Mouse (Mus musculus) liver, embryonic 12.5 days (tissue): ENCODE results near the gene Zfp334. TPM values are rescaled to one million over a fixed set of nuclear protein-coding genes. Genes with fewer than 3 reads are reported as not detected.

Experiments used
- ATAC-seq: fragments of 200-750 bp; cut with Nextera tagmentation; 2 replicates; pipeline ENCODE4 v1.8.0; 2017; ENCODE audit warnings: moderate number of reproducible peaks, mild to moderate bottlenecking, moderate library complexity
- H3K27ac ChIP-seq: fragments of 300-500 bp; sonication (generic); 2 replicates; pipeline ENCODE4 v1.5.1; 2016; ENCODE audit warnings: mild to moderate bottlenecking
- H3K27me3 ChIP-seq: fragments of 300-500 bp; sonication (generic); replicated peaks from 2 replicates; pipeline ENCODE4 v1.6.1; 2016; ENCODE audit warnings: mild to moderate bottlenecking, moderate library complexity
- H3K36me3 ChIP-seq: fragments of 300-500 bp; sonication (generic); 2 replicates; pipeline ENCODE4 v1.6.1; 2016; ENCODE audit warnings: mild to moderate bottlenecking, moderate library complexity
- H3K4me1 ChIP-seq: fragments of 300-500 bp; sonication (generic); 2 replicates; pipeline ENCODE4 v1.6.1; 2016
- H3K4me2 ChIP-seq: fragments of 300-500 bp; sonication (generic); 2 replicates; pipeline ENCODE4 v1.6.1; 2016; ENCODE audit warnings: mild to moderate bottlenecking, moderate library complexity
- H3K4me3 ChIP-seq: fragments of 300-500 bp; sonication (generic); 2 replicates; pipeline ENCODE4 v1.5.1; 2016; ENCODE audit warnings: mild to moderate bottlenecking, moderate library complexity
- H3K9ac ChIP-seq: fragments of 300-500 bp; sonication (generic); 2 replicates; pipeline ENCODE4 v1.6.1; 2016; ENCODE audit warnings: mild to moderate bottlenecking, moderate library complexity
- H3K9me3 ChIP-seq: fragments of 300-500 bp; sonication (generic); replicated peaks from 2 replicates; pipeline ENCODE4 v1.6.1; 2016; ENCODE audit warnings: mild to moderate bottlenecking, moderate library complexity
- WGBS: fragments of 180-500 bp; shearing (Covaris S2); methylation state at CpG from one replicate; pipeline ENCODE4 v1.1.7; 2016; ENCODE audit not compliant: insufficient replicate concordance; 5-methylcytosine and 5-hydroxymethylcytosine counted together
- polyA plus RNA-seq: library from polyadenylated mRNA; unstranded; fragments of >200 nt; fragmentation: Nextera tagmentation; extraction: Ambion mirVana; gene quantifications from 2 replicates; pipeline ENCODE4 v1.2.1, GENCODE M21; 2016

The Zfp334 gene
- polyA plus RNA-seq, 1 experiment from 2014 or later: 2.5 TPM

GRCm38 (mm10) chr2:165332610-165333210, 55.3 kb downstream of the Zfp334 start:
- 0 out of 2 replicates have a peak, but pooled peaks cover 9% of the 10 kb centered on the region for H3K27me3 ChIP-seq
- no peak for ATAC-seq
- no peaks in the 10 kb centered on the region for H3K36me3 ChIP-seq
- no peaks in the 10 kb centered on the region for H3K9me3 ChIP-seq
- H3K4me1 ChIP-seq: peaks cover 17% of the 10 kb centered on the region
- no peak overlapping the region for H3K27ac ChIP-seq
- no peak overlapping the region for H3K4me3 ChIP-seq
- WGBS: 35% methylated on average over 14 of the region's 14 CpGs
- H3K4me2 ChIP-seq: no peak overlapping the region
- H3K9ac ChIP-seq: no peak overlapping the region

GRCm38 (mm10) chr2:165329703-165330102, 58.4 kb downstream of the Zfp334 start:
- no peak for ATAC-seq
- H3K27ac ChIP-seq: no peak overlapping the region
- no peak overlapping the region for H3K4me3 ChIP-seq
- WGBS: 3% methylated on average over 3 of the region's 3 CpGs
- no peak overlapping the region for H3K9ac ChIP-seq
- H3K4me2 ChIP-seq: no peak overlapping the region
- peaks cover 42% of the 10 kb centered on the region for H3K4me1 ChIP-seq
- no peaks in the 10 kb centered on the region for H3K9me3 ChIP-seq
- 0 out of 2 replicates have a peak, but pooled peaks cover 9% of the 10 kb centered on the region for H3K27me3 ChIP-seq
- no peaks in the 10 kb centered on the region for H3K36me3 ChIP-seq

GRCm38 (mm10) chr2:165328746-165329145, 59.3 kb downstream of the Zfp334 start:
- 0 out of 2 replicates have a peak, but pooled peaks cover 9% of the 10 kb centered on the region for H3K27me3 ChIP-seq
- no peak overlapping the region for H3K9ac ChIP-seq
- peaks cover 51% of the 10 kb centered on the region for H3K4me1 ChIP-seq
- H3K4me2 ChIP-seq: no peak overlapping the region
- 57% methylated on average over 5 of the region's 5 CpGs for WGBS
- H3K27ac ChIP-seq: no peak overlapping the region
- no peaks in the 10 kb centered on the region for H3K36me3 ChIP-seq
- H3K9me3 ChIP-seq: no peaks in the 10 kb centered on the region
- ATAC-seq: no peak
- H3K4me3 ChIP-seq: no peak overlapping the region

- H3K9me3 ChIP-seq: no peaks in the 10 kb centered on the region
- WGBS: 41% methylated on average over 7 of the region's 7 CpGs
- no peaks in the 10 kb centered on the region for H3K36me3 ChIP-seq
- peak overlapping the region; percentile 81 for H3K4me3 ChIP-seq
- ATAC-seq: no peak
- peak overlapping the region; percentile 67 for H3K9ac ChIP-seq
- peaks cover 63% of the 10 kb centered on the region for H3K4me1 ChIP-seq
- 0 out of 2 replicates have a peak, but pooled peaks cover 5% of the 10 kb centered on the region for H3K27me3 ChIP-seq
- H3K4me2 ChIP-seq: peak overlapping the region; percentile 89
- H3K27ac ChIP-seq: no peak overlapping the region
Measured at GRCm38 (mm10) chr2:165327386-165327785, 60.7 kb downstream of the Zfp334 start.

- ATAC-seq: peak; percentile 98
- Histone ChIP-seq H3K4me1 (peaks cover 72% of the 10 kb centered on the region), H3K36me3 (no peaks in the 10 kb centered on the region), H3K4me2 (peak within 1 kb of the TSS; percentile 89), H3K9ac (peak within 1 kb of the TSS; percentile 82), H3K27me3 (0 out of 2 replicates have a peak, but pooled peaks cover 5% of the 10 kb centered on the region), H3K27ac (peak within 1 kb of the TSS; percentile 56; the same call in 1 of the 2 replicates), H3K4me3 (peak within 1 kb of the TSS; percentile 81), H3K9me3 (no peaks in the 10 kb centered on the region)
- WGBS: under 1% methylated on average over 55 of the region's 55 CpGs
Measured at GRCm38 (mm10) chr2:165326304-165327190, 61.5 kb downstream of the Zfp334 start, which contains the start of gene Elmo2. Elmo2 (minus strand) TSS chr2:165326479.

GRCm38 (mm10) chr2:165325521-165326303, 62.3 kb downstream of the Zfp334 start:
- peak overlapping the region; percentile 81 for H3K4me3 ChIP-seq
- H3K9me3 ChIP-seq: no peaks in the 10 kb centered on the region
- peak overlapping the region; percentile 52; the same call in 1 of the 2 replicates for H3K27ac ChIP-seq
- H3K36me3 ChIP-seq: no peaks in the 10 kb centered on the region
- peaks cover 80% of the 10 kb centered on the region for H3K4me1 ChIP-seq
- 3% methylated on average over 30 of the region's 30 CpGs for WGBS
- H3K9ac ChIP-seq: peak overlapping the region; percentile 82
- peak; percentile 40 for ATAC-seq
- peak overlapping the region; percentile 89 for H3K4me2 ChIP-seq
- H3K27me3 ChIP-seq: 0 out of 2 replicates have a peak, but pooled peaks cover 5% of the 10 kb centered on the region

Other genes starting within 250 kb of the Zfp334 start
- gene Cdh22, start 153.4 kb downstream of the Zfp334 start, polyA plus RNA-seq: 0.04 and 0.07 TPM in 2 replicates
- 41.6 and 46.2 TPM in 2 replicates for gene Slc35c2, start 100.4 kb downstream of the Zfp334 start, polyA plus RNA-seq
- gene Elmo2, start 61.8 kb downstream of the Zfp334 start, polyA plus RNA-seq: 20.5 and 21.7 TPM in 2 replicates
- 0.14 TPM in 1 of 2 replicates, not detected in the other for gene Zfp663, start 19.5 kb downstream of the Zfp334 start, polyA plus RNA-seq
- gene Ocstamp, start 12.1 kb upstream of the Zfp334 start, polyA plus RNA-seq: 1.5 and 1.8 TPM in 2 replicates
- gene Slc13a3, start 85.0 kb upstream of the Zfp334 start, polyA plus RNA-seq: 3.6 and 3.8 TPM in 2 replicates
- 19.0 and 19.4 TPM in 2 replicates for gene Trp53rka, start 105.1 kb upstream of the Zfp334 start, polyA plus RNA-seq
- gene Slc2a10, start 115.5 kb upstream of the Zfp334 start, polyA plus RNA-seq: 0.72 and 1.1 TPM in 2 replicates
- 0.07 and 0.36 TPM in 2 replicates for gene Eya2, start 206.8 kb upstream of the Zfp334 start, polyA plus RNA-seq